In the genomic region with DNA sequence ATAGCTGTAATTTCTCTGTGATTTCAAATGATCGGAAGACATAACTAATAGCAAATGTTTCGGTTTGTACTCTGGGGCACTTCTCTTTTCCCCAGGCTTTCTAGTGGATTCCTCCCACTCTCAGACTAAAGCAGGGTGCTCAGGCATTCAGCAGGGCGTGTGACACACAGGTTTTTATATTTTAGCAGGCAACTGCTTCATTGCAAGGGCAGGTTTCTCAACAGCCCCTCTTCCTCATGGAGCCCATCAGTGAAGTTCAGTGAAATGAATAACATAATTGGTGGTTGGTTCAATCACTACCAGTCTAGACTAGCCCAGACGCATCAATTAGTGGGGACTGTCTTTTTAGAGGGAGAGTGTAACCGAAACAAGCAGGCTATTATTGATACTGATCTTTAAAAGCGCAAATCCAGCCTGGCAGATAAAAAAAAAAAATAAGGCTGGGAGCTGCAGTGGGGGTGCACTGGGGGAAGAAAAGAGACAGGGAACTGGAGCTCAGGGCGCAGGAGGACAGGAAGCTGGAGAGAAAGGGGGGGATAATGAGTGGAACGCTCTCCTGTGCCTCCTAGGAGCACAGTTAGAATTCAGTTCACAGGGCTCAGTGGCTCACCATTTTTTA, we compare ENCODE assay signal across 9 mouse cellular contexts.
DNase-seq lines count a peak whose midpoint lies in the region; ATAC-seq and TF ChIP-seq lines count a peak whose summit lies in the region.
"Had no signal": no experiment of that assay in that cellular context is flagged by ENCODE, and none has a peak within 500 bp of the region (broad histone marks: within the 10 kb centered on the region; RNA-seq: fewer than 3 reads in every experiment).

No protein-coding gene starts in this region.

- no peaks in the 10 kb centered on the region for H3K36me3 ChIP-seq in intestine, embryonic 15.5 days
- 0 out of 2 replicates have a peak, but pooled peaks cover 3% of the 10 kb centered on the region for H3K36me3 ChIP-seq in neural tube, embryonic 15.5 days

- DNase-seq in gastrocnemius, adult 2 months: no peak
- no peak for DNase-seq in gastrocnemius, adult 8-10 months (ENCODE audit: low spot score in 2 of 2)
- peak; percentile 34 for DNase-seq in right cerebral cortex, postnatal 4 days
- DNase-seq in right cerebral cortex, postnatal 14 days: no peak
- no peak for DNase-seq in thymus, postnatal 14 days
- no peak for DNase-seq in spleen, adult 18-20 months

- intact Hi-C loops in gastrocnemius, adult 2 months (cut with DNase I): no loop called here

- H3K4me1 ChIP-seq in intestine, embryonic 15.5 days (replicated peaks): 0 out of 2 replicates have a peak, but pooled peaks cover 3% of the 10 kb centered on the region
- peaks cover 24% of the 10 kb centered on the region for H3K4me1 ChIP-seq in neural tube, embryonic 15.5 days

- ATAC-seq in intestine, embryonic 15.5 days: no peak
- no peak for ATAC-seq in neural tube, embryonic 15.5 days (ENCODE audit: low FRiP score)

- TF ChIP-seq CTCF in gastrocnemius, adult 2 months (IDR thresholded peaks at IDR 0.05): no peak

- no peaks in the 10 kb centered on the region for H3K9me3 ChIP-seq in intestine, embryonic 15.5 days
- no peaks in the 10 kb centered on the region for H3K9me3 ChIP-seq in neural tube, embryonic 15.5 days (replicated peaks)

- H3K9ac ChIP-seq in intestine, embryonic 15.5 days: peak overlapping the region; percentile 4; the same call in 1 of the 2 replicates
- peak overlapping the region; percentile 94 for H3K9ac ChIP-seq in neural tube, embryonic 15.5 days (replicated peaks)

- H3K4me3 ChIP-seq in gastrocnemius, adult 2 months: peak overlapping the region; percentile 81
- H3K4me3 ChIP-seq in intestine, embryonic 15.5 days (replicated peaks): peak overlapping the region; percentile 52
- peak overlapping the region; percentile 62 for H3K4me3 ChIP-seq in neural tube, embryonic 15.5 days (replicated peaks)

- 24% methylated on average over 8 of the region's 8 CpGs for WGBS in intestine, embryonic 15.5 days
- 8% methylated on average over 8 of the region's 8 CpGs for WGBS in neural tube, embryonic 15.5 days

- H3K27me3 ChIP-seq in intestine, embryonic 15.5 days (replicated peaks): no peaks in the 10 kb centered on the region
- no peaks in the 10 kb centered on the region for H3K27me3 ChIP-seq in neural tube, embryonic 15.5 days (replicated peaks)
- H3K27me3 ChIP-seq: CH12.LX had no signal

- H3K4me2 ChIP-seq in intestine, embryonic 15.5 days (replicated peaks): peak overlapping the region; percentile 62
- H3K4me2 ChIP-seq in neural tube, embryonic 15.5 days: peak overlapping the region; percentile 61

- H3K27ac ChIP-seq in gastrocnemius, adult 2 months: peak overlapping the region; percentile 86
- H3K27ac ChIP-seq in intestine, embryonic 15.5 days: peak overlapping the region; percentile 22
- H3K27ac ChIP-seq in neural tube, embryonic 15.5 days (replicated peaks): peak overlapping the region; percentile 98

Comparison
In these comparisons a context has a peak if more than half of its experiments do, and no peak if none do; other contexts are left out.
1. H3K27ac ChIP-seq: peak in every context shown above with its lines; median percentile 98 in neural tube, embryonic 15.5 days; 86 in gastrocnemius, adult 2 months; 22 in intestine, embryonic 15.5 days.